Mouse (Mus musculus) neural tube, embryonic 14.5 days (tissue): ENCODE data around the gene Zeb2. TPM values are rescaled to one million over a fixed set of nuclear protein-coding genes. Genes with fewer than 3 reads are reported as not detected.

ENCODE experiments used
- ATAC-seq: fragments of 200-750 bp; cut with Nextera tagmentation; 2 replicates; pipeline ENCODE4 v1.8.0; 2017; ENCODE audit warnings: low read depth, mild to moderate bottlenecking, moderate TSS enrichment, moderate library complexity
- H3K27ac ChIP-seq: fragments of 300-500 bp; sonication (generic); 2 replicates; pipeline ENCODE4 v1.5.1; 2014; ENCODE audit warnings: low read depth, mild to moderate bottlenecking, control low read depth, low read length, moderate library complexity, mixed read lengths
- H3K27me3 ChIP-seq: fragments of 300-500 bp; sonication (generic); 2 replicates; pipeline ENCODE4 v1.6.1; 2014; ENCODE audit warnings: low read length; ENCODE audit not compliant: control insufficient read depth, insufficient read depth
- H3K36me3 ChIP-seq: fragments of 300-500 bp; sonication (generic); 2 replicates; pipeline ENCODE4 v1.6.1; 2014; ENCODE audit warnings: low read length, mixed read lengths; ENCODE audit not compliant: control insufficient read depth, insufficient read depth
- H3K4me1 ChIP-seq: fragments of 300-500 bp; sonication (generic); 2 replicates; pipeline ENCODE4 v1.6.1; 2014; ENCODE audit warnings: low read length; ENCODE audit not compliant: control insufficient read depth, insufficient read depth
- H3K4me2 ChIP-seq: fragments of 300-500 bp; sonication (generic); 2 replicates; pipeline ENCODE4 v1.6.1; 2014; ENCODE audit warnings: mild to moderate bottlenecking, low read depth, low read length, control low read depth
- H3K4me3 ChIP-seq: fragments of 300-500 bp; sonication (generic); 2 replicates; pipeline ENCODE4 v1.5.1; 2014; ENCODE audit warnings: low read depth, low read length, control low read depth, mixed read lengths
- H3K9ac ChIP-seq: fragments of 300-500 bp; sonication (generic); replicated peaks from 2 replicates; pipeline ENCODE4 v1.6.1; 2014; ENCODE audit warnings: low read depth, mild to moderate bottlenecking, control low read depth, low read length, mixed read lengths
- H3K9me3 ChIP-seq: fragments of 300-500 bp; sonication (generic); 2 replicates; pipeline ENCODE4 v1.6.1; 2016; ENCODE audit warnings: low read length; ENCODE audit not compliant: control insufficient read depth
- WGBS: fragments of 180-500 bp; shearing (Covaris S2); extraction: QIAGEN DNeasy Blood & Tissue Kit; methylation state at CpG from one replicate; pipeline ENCODE4 v1.1.7; 2014; 5-methylcytosine and 5-hydroxymethylcytosine counted together
- microRNA-seq: library from miRNA; unstranded; fragments of <30 nt; microRNA quantifications from one replicate; pipeline ENCODE4, GENCODE M21; 2016
- polyA plus RNA-seq: library from polyadenylated mRNA; unstranded; fragments of >200 nt; fragmentation: Nextera tagmentation; extraction: Ambion mirVana; gene quantifications from 2 replicates; pipeline ENCODE4 v1.2.1, GENCODE M21; 2014

Zeb2 gene
- polyA plus RNA-seq, 1 experiment from 2014 or later: 53.8 TPM

GRCm38 (mm10) chr2:44944689-44945088 is 172.5 kb downstream of the Zeb2 start:
- Histone ChIP-seq H3K4me1 (no peaks in the 10 kb centered on the region), H3K27me3 (no peaks in the 10 kb centered on the region), H3K9ac (no peak overlapping the region), H3K27ac (no peak overlapping the region), H3K36me3 (no peaks in the 10 kb centered on the region), H3K4me2 (no peak overlapping the region), H3K4me3 (no peak overlapping the region), H3K9me3 (no peaks in the 10 kb centered on the region)
- WGBS: 96% methylated on average over 2 of the region's 2 CpGs
- no peak for ATAC-seq

Small RNA genes within 50 kb of the gene (microRNA-seq; reads per million reads assigned to microRNA genes)
- gene Mir5129: 0.85 reads per million

Other genes with a start within 250 kb of the Zeb2 start
- 23.9 and 28.4 TPM in 2 replicates for gene Gtdc1, start 189.7 kb downstream of the Zeb2 start, polyA plus RNA-seq